Mouse (Mus musculus): Measurements from ENCODE around the gene Asic1.

GRCm38 (mm10) chr15:99664600-99665451 lies 5.3 kb upstream of the Asic1 start:
- TF ChIP-seq CTCF (IDR thresholded peaks at IDR 0.05; ENCODE audit: control insufficient read depth, insufficient read depth, low read length) (no peak), POLR2A (IDR thresholded peaks at IDR 0.05; ENCODE audit: borderline replicate concordance, control insufficient read depth, low read depth, low read length) (no peak)
